Mouse (Mus musculus) embryonic fibroblast, embryonic 13.5 days (primary cell): Measurements from ENCODE around the gene Gdpd1.

Experiments used
- CTCF ChIP-seq: IDR thresholded peaks from 2 replicates; pipeline ENCODE4 v1.5.1; 2011; ENCODE audit warnings: mild to moderate bottlenecking, control low read depth, low read length, moderate library complexity, borderline replicate concordance; ENCODE audit not compliant: insufficient read depth
- POLR2A ChIP-seq: IDR thresholded peaks from 2 replicates; pipeline ENCODE4 v1.6.1; 2011; ENCODE audit warnings: low read depth, mild to moderate bottlenecking, control low read depth, low read length, moderate library complexity

DNA sequence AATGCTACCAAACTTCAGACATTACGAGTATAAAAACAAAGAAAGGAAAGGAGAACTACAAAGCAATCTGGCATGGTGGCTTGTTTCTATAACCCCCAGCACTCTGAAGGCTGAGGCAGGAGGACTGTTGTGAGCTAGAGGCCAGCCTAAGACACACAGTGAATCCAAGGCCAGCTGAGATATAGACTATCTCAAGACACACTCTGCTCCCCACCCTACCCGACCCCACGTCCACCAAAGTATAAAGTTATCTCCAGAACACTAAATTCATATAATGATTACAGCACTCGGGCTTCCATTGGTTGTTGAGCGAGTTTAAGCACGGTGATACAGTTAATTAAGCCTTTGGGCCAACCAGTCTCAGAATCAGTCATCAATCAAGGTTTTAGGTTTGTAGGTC, 17.6 kb downstream of the Gdpd1 start:
- TF ChIP-seq CTCF (no peak), POLR2A (no peak)
